Mouse (Mus musculus): ENCODE measurements at regions not wholly inside any gene's neighbourhood (a gene's known extent, or its start where the extent isn't known, plus 50 kb on each side); places are given as distances from the start of the nearest gene placed in this dataset.
A peak's percentile ranks its signal among the peaks of the same experiment; 100 is the strongest.

DNA sequence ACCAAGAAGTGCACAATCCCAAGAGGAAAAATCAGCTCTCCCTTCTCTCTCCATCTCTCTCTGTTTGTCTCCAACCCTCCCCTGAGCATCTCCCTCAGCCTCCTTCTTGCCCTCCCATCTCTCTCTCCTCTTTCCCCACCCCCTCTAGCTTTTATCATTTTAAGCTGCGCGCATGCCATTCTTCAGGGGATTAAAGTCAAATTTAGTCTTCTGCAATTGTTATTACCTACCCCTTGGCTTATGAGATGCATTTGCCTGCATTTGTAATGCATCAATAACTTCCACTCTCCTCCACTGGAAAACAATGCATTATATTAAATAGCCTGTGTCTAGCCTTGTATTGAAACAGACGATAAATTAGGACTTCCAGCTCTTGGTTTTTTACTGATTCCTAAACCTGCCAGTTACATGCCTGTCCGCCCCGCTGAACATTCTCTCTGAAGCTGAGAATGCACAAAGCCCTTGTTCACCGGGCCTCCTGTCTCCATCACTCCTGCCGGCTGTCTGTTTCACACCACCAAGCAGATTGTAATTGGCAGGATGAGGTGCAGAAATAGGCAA, 429.6 kb downstream of the Prss52 start:
- H3K4me3 ChIP-seq (ENCODE audit: low read depth, low read length) = no peak overlapping the region
- WGBS = 62% methylated on average over 7 of the region's 7 CpGs
- ATAC-seq (replicated peaks; ENCODE audit: low FRiP score) = no peak

DNA sequence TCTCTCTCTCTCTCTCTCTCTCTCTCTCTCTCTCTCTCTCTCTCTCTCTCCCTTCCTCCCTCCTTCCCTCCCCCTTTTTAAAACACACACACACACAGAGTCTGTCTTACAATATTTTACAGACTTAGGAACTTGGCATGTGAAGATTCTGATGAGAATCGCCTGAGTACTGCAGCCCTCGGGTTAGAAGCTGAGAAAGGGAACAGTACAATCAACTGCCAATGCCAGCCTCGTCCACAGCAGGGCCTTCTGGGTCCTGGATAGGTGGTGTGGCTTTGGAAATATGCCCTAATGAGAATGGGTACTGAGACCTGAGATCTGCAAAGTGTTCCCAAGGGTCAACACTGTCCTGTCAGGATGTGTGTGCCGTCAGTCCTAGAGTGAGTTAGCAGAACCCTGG, 430.1 kb downstream of the Prss52 start:
- H3K27me3 ChIP-seq (replicated peaks; ENCODE audit: control insufficient read depth, insufficient read depth, low read length) = no peaks in the 10 kb centered on the region
- no peak overlapping the region for H3K4me3 ChIP-seq (ENCODE audit: low read depth, low read length)
- no peak for DNase-seq (ENCODE audit: low spot score)

More for the DNA sequence above, 429.6 kb downstream of the Prss52 start:
- DNase-seq (ENCODE audit: low spot score) = no peak
- no peaks in the 10 kb centered on the region for H3K9me3 ChIP-seq (ENCODE audit: control insufficient read depth, low read length)
- no peaks in the 10 kb centered on the region for H3K36me3 ChIP-seq (ENCODE audit: control insufficient read depth, insufficient read depth, low read length)
- no peaks in the 10 kb centered on the region for H3K27me3 ChIP-seq (replicated peaks; ENCODE audit: control insufficient read depth, insufficient read depth, low read length)
- no peaks in the 10 kb centered on the region for H3K4me1 ChIP-seq (replicated peaks; ENCODE audit: control insufficient read depth, insufficient read depth, low read length)
- H3K9ac ChIP-seq (ENCODE audit: low read depth, low read length) = no peak overlapping the region
- no peak overlapping the region for H3K4me2 ChIP-seq
- H3K27ac ChIP-seq (ENCODE audit: low read depth, low read length) = no peak overlapping the region

DNA sequence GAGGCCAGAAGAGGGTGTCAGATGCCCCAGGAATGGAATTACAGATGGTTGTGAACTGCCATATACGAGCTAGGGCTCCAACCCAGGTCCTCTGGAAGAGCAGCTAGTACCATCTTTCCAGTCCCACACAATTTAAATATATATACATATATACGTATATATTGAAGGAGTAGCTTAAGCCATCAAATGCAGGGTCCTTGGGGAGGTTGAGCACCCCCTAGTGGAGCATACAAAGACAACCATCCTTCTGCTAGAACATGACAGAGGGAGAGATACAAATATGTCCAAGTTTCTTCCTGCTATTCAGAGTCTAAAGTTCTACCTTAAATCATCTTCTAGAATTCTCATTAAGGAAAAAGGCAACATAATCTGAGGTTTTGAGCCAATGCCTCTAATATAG, 435.4 kb downstream of the Prss52 start:
- Histone ChIP-seq H3K36me3 (ENCODE audit: control insufficient read depth, insufficient read depth, low read length) (no peaks in the 10 kb centered on the region), H3K9ac (ENCODE audit: low read depth, low read length) (no peak overlapping the region), H3K9me3 (ENCODE audit: control insufficient read depth, low read length) (no peaks in the 10 kb centered on the region), H3K4me2 (no peak overlapping the region), H3K4me3 (ENCODE audit: low read depth, low read length) (no peak overlapping the region), H3K4me1 (replicated peaks; ENCODE audit: control insufficient read depth, insufficient read depth, low read length) (no peaks in the 10 kb centered on the region), H3K27me3 (replicated peaks; ENCODE audit: control insufficient read depth, insufficient read depth, low read length) (no peaks in the 10 kb centered on the region), H3K27ac (ENCODE audit: low read depth, low read length) (no peak overlapping the region)
- 44% methylated on average over 2 of the region's 2 CpGs for WGBS
- DNase-seq (ENCODE audit: low spot score) = no peak
- ATAC-seq (replicated peaks; ENCODE audit: low FRiP score) = no peak

More for the DNA sequence above, 430.1 kb downstream of the Prss52 start:
- H3K27ac ChIP-seq (ENCODE audit: low read depth, low read length) = no peak overlapping the region
- no peaks in the 10 kb centered on the region for H3K4me1 ChIP-seq (replicated peaks; ENCODE audit: control insufficient read depth, insufficient read depth, low read length)
- H3K9ac ChIP-seq (ENCODE audit: low read depth, low read length) = no peak overlapping the region
- no peak for ATAC-seq (replicated peaks; ENCODE audit: low FRiP score)
- no peaks in the 10 kb centered on the region for H3K36me3 ChIP-seq (ENCODE audit: control insufficient read depth, insufficient read depth, low read length)
- no peak overlapping the region for H3K4me2 ChIP-seq
- no peaks in the 10 kb centered on the region for H3K9me3 ChIP-seq (ENCODE audit: control insufficient read depth, low read length)
- WGBS = 47% methylated on average over 4 of the region's 4 CpGs

DNA sequence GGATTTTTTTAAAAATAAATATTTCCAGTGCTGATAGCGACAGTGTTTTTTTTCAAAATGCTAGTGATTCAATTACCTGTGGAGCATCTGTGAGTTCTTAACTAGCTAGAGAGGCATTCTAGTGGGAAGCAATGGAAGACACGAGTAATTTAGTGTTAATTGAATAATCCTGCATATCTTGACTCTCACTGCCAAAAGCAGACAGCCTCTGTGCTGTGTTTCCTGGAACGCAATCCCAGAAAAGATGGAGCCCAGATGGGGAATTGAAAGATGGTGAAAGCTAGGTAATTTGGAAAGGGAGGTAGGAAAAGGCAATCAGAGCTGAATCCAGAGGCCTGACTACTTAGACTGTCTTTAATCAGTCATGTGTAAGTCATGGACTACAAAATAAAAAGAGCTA, 441.0 kb downstream of the Prss52 start:
- Histone ChIP-seq H3K27me3 (replicated peaks; ENCODE audit: control insufficient read depth, insufficient read depth, low read length) (no peaks in the 10 kb centered on the region), H3K36me3 (ENCODE audit: control insufficient read depth, insufficient read depth, low read length) (no peaks in the 10 kb centered on the region), H3K4me3 (ENCODE audit: low read depth, low read length) (no peak overlapping the region), H3K9me3 (ENCODE audit: control insufficient read depth, low read length) (no peaks in the 10 kb centered on the region), H3K4me2 (no peak overlapping the region), H3K27ac (ENCODE audit: low read depth, low read length) (no peak overlapping the region), H3K4me1 (replicated peaks; ENCODE audit: control insufficient read depth, insufficient read depth, low read length) (no peaks in the 10 kb centered on the region), H3K9ac (ENCODE audit: low read depth, low read length) (no peak overlapping the region)
- ATAC-seq (replicated peaks; ENCODE audit: low FRiP score) (no peak), DNase-seq (ENCODE audit: low spot score) (no peak)
- WGBS = 69% methylated on average over 3 of the region's 3 CpGs

DNA sequence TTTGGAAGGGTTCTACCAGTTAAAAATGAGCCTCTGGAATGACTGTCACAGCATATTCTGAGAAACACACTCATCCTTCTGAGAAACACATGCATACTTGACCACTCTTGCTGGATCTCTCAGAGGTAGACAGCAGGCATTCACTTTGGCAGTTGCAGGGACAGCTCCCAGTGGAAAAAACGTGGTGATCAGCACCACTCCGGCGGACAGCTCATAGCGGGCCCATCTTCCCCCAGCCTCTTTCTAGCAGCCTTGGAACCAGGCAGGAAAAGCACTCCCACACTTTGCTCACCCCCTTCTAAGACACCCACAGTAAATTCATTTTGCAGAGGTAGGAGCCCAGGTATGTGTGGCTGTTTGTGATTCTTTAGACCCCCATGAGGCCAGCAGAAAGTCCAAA, 442.7 kb downstream of the Prss52 start:
- Histone ChIP-seq H3K4me2 (no peak overlapping the region), H3K4me3 (ENCODE audit: low read depth, low read length) (no peak overlapping the region), H3K9me3 (ENCODE audit: control insufficient read depth, low read length) (no peaks in the 10 kb centered on the region), H3K27ac (ENCODE audit: low read depth, low read length) (no peak overlapping the region), H3K27me3 (replicated peaks; ENCODE audit: control insufficient read depth, insufficient read depth, low read length) (no peaks in the 10 kb centered on the region), H3K36me3 (ENCODE audit: control insufficient read depth, insufficient read depth, low read length) (no peaks in the 10 kb centered on the region), H3K4me1 (replicated peaks; ENCODE audit: control insufficient read depth, insufficient read depth, low read length) (no peaks in the 10 kb centered on the region), H3K9ac (ENCODE audit: low read depth, low read length) (no peak overlapping the region)
- ATAC-seq (replicated peaks; ENCODE audit: low FRiP score) (no peak), DNase-seq (ENCODE audit: low spot score) (peak; percentile 68)
- WGBS = 4% methylated on average over 4 of the region's 4 CpGs

DNA sequence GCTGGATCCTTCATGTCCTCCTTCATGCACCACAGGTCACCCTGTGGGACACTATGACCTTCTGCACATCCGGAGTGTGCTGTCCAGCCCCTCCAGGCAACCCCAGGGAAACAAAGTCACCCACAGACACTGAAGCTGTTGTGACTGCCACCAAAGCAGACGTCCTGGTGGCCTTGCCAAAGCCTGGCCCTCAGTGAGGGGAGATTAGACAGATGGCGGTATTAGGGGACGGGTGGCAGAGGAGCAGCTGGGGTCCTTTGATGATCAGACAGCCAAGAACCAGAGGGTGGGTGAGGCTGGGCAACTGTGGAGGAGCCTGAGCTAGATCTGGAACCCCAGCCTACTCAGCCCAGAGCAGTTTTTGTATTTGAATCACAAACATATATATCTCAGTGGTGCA, 448.9 kb downstream of the Prss52 start:
- H3K9ac ChIP-seq (ENCODE audit: low read depth, low read length) = no peak overlapping the region
- WGBS = 68% methylated on average over 4 of the region's 4 CpGs
- no peak overlapping the region for H3K4me2 ChIP-seq

DNA sequence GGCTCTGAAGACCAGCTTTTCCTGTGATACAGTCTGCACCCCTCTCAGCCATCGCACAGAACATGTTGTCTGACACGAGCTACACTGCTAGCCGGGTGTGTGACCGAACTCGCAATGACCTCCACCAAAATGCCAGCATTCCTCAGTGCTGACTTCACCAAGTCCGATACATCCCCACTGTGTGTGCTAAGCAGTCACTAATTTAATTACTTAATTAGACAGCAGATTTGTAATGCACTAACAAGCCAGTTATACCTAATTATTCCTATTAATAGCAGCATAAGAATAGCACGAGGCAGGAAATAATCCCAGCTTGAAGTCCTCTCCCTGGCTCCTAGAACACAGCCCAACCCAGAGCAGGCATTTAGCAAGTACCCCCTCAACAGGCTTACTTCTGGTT, 452.0 kb downstream of the Prss52 start:
- Histone ChIP-seq H3K4me3 (ENCODE audit: low read depth, low read length) (no peak overlapping the region), H3K27ac (ENCODE audit: low read depth, low read length) (no peak overlapping the region), H3K9me3 (ENCODE audit: control insufficient read depth, low read length) (no peaks in the 10 kb centered on the region), H3K36me3 (ENCODE audit: control insufficient read depth, insufficient read depth, low read length) (no peaks in the 10 kb centered on the region), H3K27me3 (replicated peaks; ENCODE audit: control insufficient read depth, insufficient read depth, low read length) (no peaks in the 10 kb centered on the region; the same call in 1 of the 2 replicates), H3K4me1 (replicated peaks; ENCODE audit: control insufficient read depth, insufficient read depth, low read length) (no peaks in the 10 kb centered on the region), H3K4me2 (no peak overlapping the region), H3K9ac (ENCODE audit: low read depth, low read length) (no peak overlapping the region)
- ATAC-seq (replicated peaks; ENCODE audit: low FRiP score) (no peak), DNase-seq (ENCODE audit: low spot score) (no peak)
- 86% methylated on average over 7 of the region's 7 CpGs for WGBS

More for the DNA sequence above, 448.9 kb downstream of the Prss52 start:
- Histone ChIP-seq H3K27me3 (replicated peaks; ENCODE audit: control insufficient read depth, insufficient read depth, low read length) (no peaks in the 10 kb centered on the region; the same call in 1 of the 2 replicates), H3K4me1 (replicated peaks; ENCODE audit: control insufficient read depth, insufficient read depth, low read length) (no peaks in the 10 kb centered on the region), H3K9me3 (ENCODE audit: control insufficient read depth, low read length) (no peaks in the 10 kb centered on the region), H3K27ac (ENCODE audit: low read depth, low read length) (no peak overlapping the region), H3K4me3 (ENCODE audit: low read depth, low read length) (no peak overlapping the region), H3K36me3 (ENCODE audit: control insufficient read depth, insufficient read depth, low read length) (no peaks in the 10 kb centered on the region)
- no peak for ATAC-seq (replicated peaks; ENCODE audit: low FRiP score)
- no peak for DNase-seq (ENCODE audit: low spot score)

DNA sequence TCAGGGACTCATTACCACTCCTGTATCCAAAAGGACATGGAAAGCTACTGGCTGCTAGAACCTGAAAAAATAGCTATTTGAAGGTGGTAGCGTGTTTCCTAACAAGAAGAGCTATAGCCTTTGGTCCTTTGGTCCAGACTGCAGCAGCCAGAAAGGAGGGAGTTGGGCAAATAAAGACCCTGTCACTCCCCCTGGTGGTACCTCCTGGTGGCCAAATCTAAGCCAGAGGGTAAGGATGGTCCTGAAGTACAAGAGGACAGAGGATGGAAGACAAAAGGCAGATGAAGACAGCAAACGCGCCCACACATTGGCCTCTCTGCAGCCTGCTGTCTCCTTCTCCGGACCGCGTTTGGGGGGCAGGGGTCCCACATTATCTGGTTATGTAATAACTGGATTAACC, 453.4 kb downstream of the Prss52 start:
- Histone ChIP-seq H3K4me2 (no peak overlapping the region), H3K4me1 (replicated peaks; ENCODE audit: control insufficient read depth, insufficient read depth, low read length) (no peaks in the 10 kb centered on the region), H3K36me3 (ENCODE audit: control insufficient read depth, insufficient read depth, low read length) (no peaks in the 10 kb centered on the region), H3K27me3 (replicated peaks; ENCODE audit: control insufficient read depth, insufficient read depth, low read length) (no peaks in the 10 kb centered on the region; the same call in 1 of the 2 replicates), H3K9ac (ENCODE audit: low read depth, low read length) (no peak overlapping the region), H3K27ac (ENCODE audit: low read depth, low read length) (no peak overlapping the region), H3K4me3 (ENCODE audit: low read depth, low read length) (no peak overlapping the region), H3K9me3 (ENCODE audit: control insufficient read depth, low read length) (no peaks in the 10 kb centered on the region)
- DNase-seq (ENCODE audit: low spot score) (no peak), ATAC-seq (replicated peaks; ENCODE audit: low FRiP score) (no peak)
- 76% methylated on average over 6 of the region's 6 CpGs for WGBS

DNA sequence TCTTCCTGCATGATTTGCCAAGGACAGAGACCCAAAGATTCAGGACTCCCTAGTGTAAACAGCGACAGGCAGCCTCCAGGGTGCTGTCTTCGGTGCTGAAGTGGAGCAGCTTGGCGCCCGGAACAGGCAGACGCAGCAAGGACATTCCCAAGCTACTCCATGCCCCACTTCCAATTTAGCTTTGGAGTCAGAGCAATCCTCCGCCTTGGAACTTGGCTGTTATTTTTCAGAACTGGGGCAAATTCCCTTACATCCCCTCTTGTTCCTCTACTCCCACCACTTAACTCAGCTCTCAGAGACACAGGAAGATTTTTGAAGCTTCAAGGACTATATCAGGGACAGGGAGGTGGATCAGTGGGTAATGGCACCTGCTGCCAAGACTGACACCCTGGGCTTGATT, 464.6 kb downstream of the Prss52 start:
- no peaks in the 10 kb centered on the region for H3K27me3 ChIP-seq (replicated peaks; ENCODE audit: control insufficient read depth, insufficient read depth, low read length)
- no peak for ATAC-seq (replicated peaks; ENCODE audit: low FRiP score)
- no peak overlapping the region for H3K4me3 ChIP-seq (ENCODE audit: low read depth, low read length)
- peak; percentile 41 for DNase-seq (ENCODE audit: low spot score)
- no peaks in the 10 kb centered on the region for H3K9me3 ChIP-seq (ENCODE audit: control insufficient read depth, low read length)
- 6% methylated on average over 6 of the region's 6 CpGs for WGBS
- H3K27ac ChIP-seq (ENCODE audit: low read depth, low read length) = no peak overlapping the region
- no peaks in the 10 kb centered on the region for H3K36me3 ChIP-seq (ENCODE audit: control insufficient read depth, insufficient read depth, low read length)
- H3K4me1 ChIP-seq (replicated peaks; ENCODE audit: control insufficient read depth, insufficient read depth, low read length) = no peaks in the 10 kb centered on the region
- H3K4me2 ChIP-seq = no peak overlapping the region
- H3K9ac ChIP-seq (ENCODE audit: low read depth, low read length) = no peak overlapping the region
